Comparison of ENCODE assay signal across 26 mouse cellular contexts in genomic region chr17:84621209-84621608, GRCm38 (mm10). TPM values are rescaled to one million over a fixed set of nuclear protein-coding genes. Genes with fewer than 3 reads are reported as not detected.
DNase-seq lines count a peak whose midpoint lies in the region; ATAC-seq and TF ChIP-seq lines count a peak whose summit lies in the region.
"Had no signal": no experiment of that assay in that cellular context is flagged by ENCODE, and none has a peak within 500 bp of the region (broad histone marks: within the 10 kb centered on the region; RNA-seq: fewer than 3 reads in every experiment).

No protein-coding gene starts in this region.

- peaks cover 7% of the 10 kb centered on the region; the same call in 1 of the 2 replicates for H3K4me1 ChIP-seq in lung, embryonic 16.5 days (replicated peaks; ENCODE audit: control insufficient read depth, insufficient read depth, low read length)
- no peaks in the 10 kb centered on the region; the same call in 1 of the 2 replicates for H3K4me1 ChIP-seq in lung, adult 2 months (ENCODE audit: control insufficient read depth, insufficient read depth, low read length)
- H3K4me1 ChIP-seq in embryonic facial prominence, embryonic 10.5 days: peaks cover 18% of the 10 kb centered on the region
- H3K4me1 ChIP-seq in limb, embryonic 10.5 days: peaks cover 24% of the 10 kb centered on the region
- H3K4me1 ChIP-seq: forebrain, embryonic 12.5 days had no signal

- no peak for ATAC-seq in lung, embryonic 16.5 days (ENCODE audit: low read depth)
- ATAC-seq in frontal cortex, adult (ENCODE audit: low TSS enrichment): no peak
- ATAC-seq: forebrain, embryonic 14.5 days; forebrain, embryonic 16.5 days had no signal

- no peaks in the 10 kb centered on the region for H3K27me3 ChIP-seq in lung, embryonic 16.5 days (ENCODE audit: control insufficient read depth, insufficient read depth, low read depth, low read length)
- no peaks in the 10 kb centered on the region for H3K27me3 ChIP-seq in embryonic facial prominence, embryonic 10.5 days (replicated peaks; ENCODE audit: low read depth, poor library complexity, severe bottlenecking)
- no peaks in the 10 kb centered on the region for H3K27me3 ChIP-seq in limb, embryonic 10.5 days (ENCODE audit: low read depth, poor library complexity, severe bottlenecking)
- H3K27me3 ChIP-seq: embryonic facial prominence, embryonic 13.5 days; embryonic facial prominence, embryonic 15.5 days; forebrain, embryonic 12.5 days had no signal

- no peak for TF ChIP-seq CTCF in lung, adult 2 months (IDR thresholded peaks at IDR 0.05; ENCODE audit: insufficient read depth, low read length)

- H3K4me2 ChIP-seq in lung, embryonic 16.5 days (ENCODE audit: low read depth, low read length): no peak overlapping the region
- H3K4me2 ChIP-seq: embryonic facial prominence, embryonic 13.5 days; embryonic facial prominence, embryonic 15.5 days; forebrain, embryonic 12.5 days had no signal

- peaks cover 2% of the 10 kb centered on the region; the same call in 1 of the 2 replicates for H3K36me3 ChIP-seq in lung, embryonic 16.5 days (ENCODE audit: control insufficient read depth, insufficient read depth, low read length)
- peaks cover 6% of the 10 kb centered on the region for H3K36me3 ChIP-seq in embryonic facial prominence, embryonic 10.5 days (replicated peaks)
- H3K36me3 ChIP-seq in limb, embryonic 10.5 days: 0 out of 2 replicates have a peak, but pooled peaks cover 8% of the 10 kb centered on the region
- H3K36me3 ChIP-seq: forebrain, embryonic 12.5 days had no signal

- TF ChIP-seq POLR2A in lung, adult 2 months (IDR thresholded peaks at IDR 0.05; ENCODE audit: borderline replicate concordance, extremely low read depth, low read depth, low read length): no peak

- no peak for DNase-seq in lung, adult 2 months
- peak; percentile 44 for DNase-seq in lung, postnatal 25 days (ENCODE audit: low spot score)
- no peak for DNase-seq in lung, postnatal 14 days
- DNase-seq in embryonic facial prominence, embryonic 10.5 days (ENCODE audit: low spot score): no peak
- DNase-seq in limb, embryonic 10.5 days (ENCODE audit: low spot score): no peak
- DNase-seq in thymus, postnatal 14 days: no peak
- DNase-seq: adrenal gland, adult 2 months; adrenal gland, postnatal 14 days; adrenal gland, postnatal 36 days; cerebellum, adult 11 months; cerebellum, adult 18-20 months; cerebellum, adult 8-10 months; cerebellum, adult 9-11 months; cerebellum, postnatal 14 days; cerebellum, postnatal 36 days; embryo, embryonic 11 days had no signal

- H3K4me3 ChIP-seq in lung, embryonic 16.5 days (ENCODE audit: low read length): no peak overlapping the region
- no peak overlapping the region for H3K4me3 ChIP-seq in lung, adult 2 months (replicated peaks; ENCODE audit: extremely low read depth, low read depth, low read length)
- H3K4me3 ChIP-seq in embryonic facial prominence, embryonic 10.5 days: no peak overlapping the region
- H3K4me3 ChIP-seq in limb, embryonic 10.5 days: no peak overlapping the region
- H3K4me3 ChIP-seq: embryonic facial prominence, embryonic 13.5 days; embryonic facial prominence, embryonic 15.5 days; erythroblast, embryonic 14.5 days; forebrain, embryonic 10.5 days; forebrain, embryonic 12.5 days had no signal

- peak overlapping the region; percentile 36; the same call in 1 of the 2 replicates for H3K27ac ChIP-seq in lung, embryonic 16.5 days (ENCODE audit: low read length)
- 0 out of 2 replicates have a peak overlapping the region, but pooled peaks have one; percentile 10 for H3K27ac ChIP-seq in embryonic facial prominence, embryonic 10.5 days (replicated peaks)
- peak overlapping the region; percentile 62 for H3K27ac ChIP-seq in limb, embryonic 10.5 days
- H3K27ac ChIP-seq: embryonic facial prominence, embryonic 13.5 days; forebrain, embryonic 10.5 days; forebrain, embryonic 12.5 days had no signal

- WGBS in lung, embryonic 16.5 days: 55% methylated on average over 6 of the region's 6 CpGs
- WGBS in lung, adult 2 months: 56% methylated on average over 6 of the region's 6 CpGs
- WGBS in embryonic facial prominence, embryonic 10.5 days: 87% methylated on average over 6 of the region's 6 CpGs
- 88% methylated on average over 6 of the region's 6 CpGs for WGBS in limb, embryonic 10.5 days

- H3K9ac ChIP-seq in lung, embryonic 16.5 days (ENCODE audit: low read length): no peak overlapping the region
- H3K9ac ChIP-seq: embryonic facial prominence, embryonic 13.5 days; embryonic facial prominence, embryonic 15.5 days; forebrain, embryonic 12.5 days had no signal

- H3K9me3 ChIP-seq in lung, embryonic 16.5 days (ENCODE audit: control insufficient read depth, low read length): no peaks in the 10 kb centered on the region
- H3K9me3 ChIP-seq in embryonic facial prominence, embryonic 10.5 days: no peaks in the 10 kb centered on the region; the same call in 1 of the 2 replicates
- peaks cover 9% of the 10 kb centered on the region; the same call in 1 of the 2 replicates for H3K9me3 ChIP-seq in limb, embryonic 10.5 days (replicated peaks)
- H3K9me3 ChIP-seq: embryonic facial prominence, embryonic 13.5 days; embryonic facial prominence, embryonic 15.5 days; forebrain, embryonic 10.5 days; forebrain, embryonic 12.5 days had no signal

RNA-seq across cellular contexts. Expression of gene Dync2li1, which starts 5.1 kb away (rescaled TPM):
- 43.7 and 46.9 TPM in 2 replicates for polyA plus RNA-seq in lung, embryonic 16.5 days (2015; fragmentation: Nextera tagmentation; extraction: Ambion mirVana)
- 5.5 and 11.4 TPM in 2 replicates for polyA plus RNA-seq in lung, adult 2 months (2012; rRNA removed)
- polyA plus RNA-seq in embryonic facial prominence, embryonic 10.5 days (2016; fragmentation: Nextera tagmentation; extraction: Ambion mirVana): 29.4 and 34.6 TPM in 2 replicates
- polyA plus RNA-seq in limb, embryonic 10.5 days (2016; fragmentation: Nextera tagmentation; extraction: Ambion mirVana): 25.5 and 33.4 TPM in 2 replicates
- polyA plus RNA-seq: erythroblast, embryonic 14.5 days had no signal

RNA-seq across cellular contexts. Expression of gene Abcg8, which starts 54.9 kb away (rescaled TPM):
- polyA plus RNA-seq in lung, embryonic 16.5 days (2015; fragmentation: Nextera tagmentation; extraction: Ambion mirVana): not detected in 2 replicates
- 0.06 and 0.19 TPM in 2 replicates for polyA plus RNA-seq in lung, adult 2 months (2012; rRNA removed)
- polyA plus RNA-seq in embryonic facial prominence, embryonic 10.5 days (2016; fragmentation: Nextera tagmentation; extraction: Ambion mirVana): 0.10 and 0.15 TPM in 2 replicates
- 0.10 and 0.11 TPM in 2 replicates for polyA plus RNA-seq in limb, embryonic 10.5 days (2016; fragmentation: Nextera tagmentation; extraction: Ambion mirVana)
- polyA plus RNA-seq: C2C12; erythroblast, embryonic 14.5 days; forebrain, embryonic 16.5 days had no signal

Comparison
In these comparisons a context has a peak if more than half of its experiments do, and no peak if none do; other contexts are left out.
1. H3K27ac ChIP-seq: peak in every context shown above with its lines; median percentile 62 in limb, embryonic 10.5 days; 36 in lung, embryonic 16.5 days; 10 in embryonic facial prominence, embryonic 10.5 days.